Mouse (Mus musculus) C2C12 (cell line): ENCODE data around the gene Ube4b. TPM values are rescaled to one million over a fixed set of nuclear protein-coding genes. Genes with fewer than 3 reads are reported as not detected.

Experiments used
- H3K27me3 ChIP-seq: one replicate; pipeline ENCODE4 v1.6.1; 2011; ENCODE audit not compliant: control insufficient read depth, insufficient read depth, insufficient read length
- H3K36me3 ChIP-seq: one replicate; pipeline ENCODE4 v1.6.1; 2011; ENCODE audit not compliant: control insufficient read depth, insufficient read depth
- H3K4me3 ChIP-seq: one replicate; pipeline ENCODE4 v1.5.1; 2011; ENCODE audit warnings: mild to moderate bottlenecking, control low read depth; ENCODE audit not compliant: poor library complexity, insufficient read depth, severe bottlenecking
- H3K79me2 ChIP-seq: one replicate; pipeline ENCODE4 v1.6.1; 2011; ENCODE audit not compliant: control insufficient read depth, insufficient read depth
- H3K79me3 ChIP-seq: one replicate; pipeline ENCODE4 v1.6.1; 2011; ENCODE audit warnings: low read depth, control low read depth
- H3ac ChIP-seq: one replicate; pipeline ENCODE3; 2011; ENCODE audit warnings: low read depth; ENCODE audit not compliant: control insufficient read depth, insufficient read length
- CEBPB ChIP-seq: IDR thresholded peaks from one replicate; pipeline ENCODE4 v1.6.1; 2011; ENCODE audit warnings: low read depth, mild to moderate bottlenecking, control low read depth, moderate library complexity
- CTCF ChIP-seq: IDR thresholded peaks from one replicate; pipeline ENCODE4 v1.5.1; 2011; ENCODE audit not compliant: control insufficient read depth, insufficient read depth, insufficient read length
- FOSL1 ChIP-seq: IDR thresholded peaks from one replicate; pipeline ENCODE4 v1.8.0; 2011; ENCODE audit warnings: mild to moderate bottlenecking, low read length; ENCODE audit not compliant: poor library complexity, insufficient read depth, severe bottlenecking
- MAX ChIP-seq: IDR thresholded peaks from one replicate; pipeline ENCODE4 v1.6.1; 2011; ENCODE audit warnings: mild to moderate bottlenecking, control low read depth
- MYOD1 ChIP-seq: IDR thresholded peaks from one replicate; pipeline ENCODE4 v1.6.1; 2011; ENCODE audit warnings: low read depth; ENCODE audit not compliant: control insufficient read depth, insufficient read length
- MYOG ChIP-seq: IDR thresholded peaks from one replicate; pipeline ENCODE4 v1.6.1; 2011; ENCODE audit not compliant: control insufficient read depth, insufficient read length; ENCODE audit errors: extremely low read depth
- USF1 ChIP-seq: IDR thresholded peaks from one replicate; pipeline ENCODE4 v1.6.1; 2011; ENCODE audit warnings: low read depth, mild to moderate bottlenecking, control low read depth, moderate library complexity
- long read RNA-seq, 2 experiments: library from polyadenylated mRNA; unstranded; transcript quantifications; one replicate each; pipeline ENCODE4 v2.0.0; 2019 to 2020
- polyA plus RNA-seq: library from polyadenylated mRNA; unstranded; fragments of >200 nt; fragmentation: generic; extraction: Trizol; gene quantifications from one replicate; pipeline ENCODE4 v1.2.1, GENCODE M21; 2012; ENCODE audit warnings: missing spikeins

Gene Ube4b
- 51.6 TPM for polyA plus RNA-seq
- long read RNA-seq, experiment 1, full-length matches to known transcripts, result 4 of 17 reads
- long read RNA-seq, experiment 1, partial matches to known transcripts, result 5 of 17 reads
- long read RNA-seq, experiment 1, other reads (novel, unspliced or antisense), result 8 of 17 reads
- long read RNA-seq, experiment 2, full-length matches to known transcripts, result 135 of 169 reads
- long read RNA-seq, experiment 2, partial matches to known transcripts, result 24 of 169 reads
- long read RNA-seq, experiment 2, other reads (novel, unspliced or antisense), result 10 of 169 reads

- Histone ChIP-seq H3K79me3 (peaks cover 39% of the 10 kb centered on the region), H3K36me3 (no peaks in the 10 kb centered on the region), H3K4me3 (peak within 1 kb of the TSS; percentile 94), H3K27me3 (no peaks in the 10 kb centered on the region), H3K79me2 (peaks cover 48% of the 10 kb centered on the region), H3ac (peak within 1 kb of the TSS; percentile 80)
- TF ChIP-seq USF1 (peak; percentile 89), MYOD1 (no peak)
Observed at GRCm38 (mm10) chr4:149426325-149427199, at the start of gene Ube4b. TSS of gene Ube4b (minus strand) at chr4:149426749.

DNA sequence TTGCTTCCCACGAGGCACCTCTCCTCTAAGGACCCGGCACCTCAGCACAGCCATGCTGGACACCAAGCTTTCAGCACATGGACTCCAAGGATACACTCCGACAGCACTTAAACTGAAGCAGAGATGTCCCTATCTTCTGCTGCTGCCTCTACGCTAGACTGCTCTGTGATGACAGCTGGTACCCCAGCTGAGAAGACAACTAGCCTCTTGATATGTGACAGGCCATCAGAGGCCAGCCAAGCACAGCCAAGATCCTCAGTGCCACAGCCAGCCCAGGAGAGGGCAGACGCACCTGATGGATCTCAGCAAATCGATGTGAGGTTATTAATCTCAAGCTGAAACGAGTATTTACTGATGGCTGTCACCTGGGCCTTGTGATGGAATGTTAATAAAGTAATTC, 48.5 kb upstream of the Ube4b start:
- H3K79me2 ChIP-seq, result no peaks in the 10 kb centered on the region
- H3K27me3 ChIP-seq, result no peaks in the 10 kb centered on the region
- TF ChIP-seq CTCF, result no peak
- no peak for TF ChIP-seq USF1
- TF ChIP-seq MYOG, result no peak
- no peak for TF ChIP-seq FOSL1
- no peak for TF ChIP-seq MAX
- TF ChIP-seq MYOD1, result no peak
- no peak for TF ChIP-seq CEBPB
- peaks cover 5% of the 10 kb centered on the region for H3K36me3 ChIP-seq
- H3K79me3 ChIP-seq, result no peaks in the 10 kb centered on the region
- no peak overlapping the region for H3ac ChIP-seq
- no peak overlapping the region for H3K4me3 ChIP-seq

GRCm38 (mm10) chr4:149469557-149469956, 43.0 kb upstream of the Ube4b start:
- no peak overlapping the region for H3K4me3 ChIP-seq
- no peak overlapping the region for H3ac ChIP-seq
- TF ChIP-seq MAX, result no peak

GRCm38 (mm10) chr4:149463435-149463950, 36.9 kb upstream of the Ube4b start:
- H3K79me3 ChIP-seq, result no peaks in the 10 kb centered on the region
- TF ChIP-seq CTCF (no peak), MAX (no peak), FOSL1 (no peak), MYOG (no peak), MYOD1 (no peak), CEBPB (no peak)
- peaks cover 9% of the 10 kb centered on the region for H3K36me3 ChIP-seq
- H3ac ChIP-seq, result no peak overlapping the region
- no peak overlapping the region for H3K4me3 ChIP-seq
- H3K79me2 ChIP-seq, result no peaks in the 10 kb centered on the region
- no peaks in the 10 kb centered on the region for H3K27me3 ChIP-seq

More at GRCm38 (mm10) chr4:149469557-149469956, 43.0 kb upstream of the Ube4b start:
- H3K27me3 ChIP-seq, result no peaks in the 10 kb centered on the region
- no peaks in the 10 kb centered on the region for H3K79me3 ChIP-seq
- peaks cover 21% of the 10 kb centered on the region for H3K36me3 ChIP-seq
- H3K79me2 ChIP-seq, result no peaks in the 10 kb centered on the region

DNA sequence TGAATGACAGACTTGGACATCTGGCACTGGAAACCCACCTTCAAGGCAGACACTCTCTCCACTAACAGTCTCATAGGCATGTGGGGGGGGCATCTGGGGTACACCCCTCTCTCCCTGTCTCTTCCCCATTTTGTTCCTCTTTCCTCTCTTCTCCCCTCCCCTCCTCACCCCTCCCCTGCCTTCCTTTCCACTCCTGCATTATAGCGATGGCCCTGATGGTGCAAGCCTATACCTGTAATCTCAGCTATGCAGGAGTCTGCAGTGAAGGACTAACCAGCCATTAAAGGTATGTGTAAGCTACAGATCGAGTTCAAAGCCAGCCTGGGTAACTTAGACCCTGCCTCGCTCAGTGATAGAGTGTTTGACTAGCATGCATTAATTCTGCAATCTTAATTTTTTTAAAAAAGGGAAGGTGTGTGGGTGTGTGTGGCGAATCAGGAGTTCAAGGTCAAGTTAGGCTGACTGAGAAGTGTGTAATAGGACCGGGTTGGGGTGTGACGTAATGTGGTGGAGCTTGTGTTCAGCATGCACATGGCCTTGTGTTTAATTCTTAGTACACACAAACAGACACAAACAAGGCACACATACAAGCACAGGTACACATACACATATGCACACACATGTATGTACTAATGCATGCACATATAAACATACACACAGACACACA, 35.9 kb upstream of the Ube4b start:
- H3ac ChIP-seq, result no peak overlapping the region
- no peak overlapping the region for H3K4me3 ChIP-seq
- H3K36me3 ChIP-seq, result peaks cover 1% of the 10 kb centered on the region
- no peaks in the 10 kb centered on the region for H3K79me3 ChIP-seq
- no peak for TF ChIP-seq MAX
- no peak for TF ChIP-seq MYOD1
- TF ChIP-seq FOSL1, result no peak
- no peak for TF ChIP-seq CEBPB
- no peak for TF ChIP-seq CTCF
- no peak for TF ChIP-seq USF1
- TF ChIP-seq MYOG, result no peak
- no peaks in the 10 kb centered on the region for H3K27me3 ChIP-seq
- no peaks in the 10 kb centered on the region for H3K79me2 ChIP-seq
